Mouse (Mus musculus) left cerebral cortex, postnatal 14 days (tissue): ENCODE data around the gene Zswim4. TPM values are rescaled to one million over a fixed set of nuclear protein-coding genes. Genes with fewer than 3 reads are reported as not detected.

Experiments used
- DNase-seq, 2 experiments: peaks; one replicate each; pipeline ENCODE4 v3.0.0; 2021 to 2022; ENCODE audit warnings: low spot score in 2 of 2, mixed read lengths in 1 of 2
- intact Hi-C: fragments of 180-260 bp; cut with DNase I; formaldehyde crosslinking; loops from one replicate; pipeline ENCODE4 v1.15.1; 2025
- total RNA-seq, 2 experiments: library from RNA; stranded (reverse); gene quantifications; 2 replicates each; pipeline ENCODE4 v1.2.3; 2021

The Zswim4 gene
- total RNA-seq, 2 experiments from 2014 or later, result 14.1 to 15.0 TPM

- intact Hi-C loops, result no loop called here
- no peak for DNase-seq
Measured at GRCm38 (mm10) chr8:84235746-84236409, 977 bp downstream of the Zswim4 start.

GRCm38 (mm10) chr8:84233055-84233454 is 3.8 kb downstream of the Zswim4 start:
- intact Hi-C loops, result no loop called here
- DNase-seq, result no peak

- intact Hi-C loops, result no loop called here
- no peak for DNase-seq
Measured at GRCm38 (mm10) chr8:84230735-84231134, 6.1 kb downstream of the Zswim4 start.

- intact Hi-C loops, result no loop called here
- no peak for DNase-seq
Measured at GRCm38 (mm10) chr8:84223322-84224029, 13.4 kb downstream of the Zswim4 start.

DNA sequence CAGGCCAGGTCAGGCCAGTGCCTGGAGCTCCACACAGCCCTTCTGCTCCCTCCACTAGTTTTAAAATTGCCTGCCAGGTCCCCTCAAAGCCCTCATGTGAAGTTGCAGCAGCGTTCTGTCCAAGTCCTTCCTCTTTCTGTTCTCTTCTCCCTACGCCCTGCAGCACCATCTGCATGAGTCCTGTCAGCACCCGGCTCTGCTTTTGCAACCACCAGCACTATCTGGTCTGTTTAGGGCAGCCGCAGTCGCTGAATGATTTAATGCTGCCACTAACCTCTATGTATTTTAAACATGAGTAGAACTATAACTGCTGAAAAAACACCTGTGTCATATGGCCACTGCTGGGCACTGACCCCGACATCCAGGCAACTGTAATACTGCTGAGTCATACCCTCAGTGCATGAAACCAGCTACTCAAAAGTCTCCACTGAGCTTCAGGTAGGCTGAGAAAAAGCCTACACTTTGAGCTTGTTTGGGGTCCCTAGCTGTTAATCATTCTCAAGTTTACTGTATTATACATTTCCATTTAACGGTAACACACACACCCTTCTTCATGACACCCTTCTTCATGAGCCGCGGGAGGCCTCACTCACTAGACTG is 14.2 kb downstream of the Zswim4 start:
- no peak for DNase-seq
- intact Hi-C loops, result no loop called here

DNA sequence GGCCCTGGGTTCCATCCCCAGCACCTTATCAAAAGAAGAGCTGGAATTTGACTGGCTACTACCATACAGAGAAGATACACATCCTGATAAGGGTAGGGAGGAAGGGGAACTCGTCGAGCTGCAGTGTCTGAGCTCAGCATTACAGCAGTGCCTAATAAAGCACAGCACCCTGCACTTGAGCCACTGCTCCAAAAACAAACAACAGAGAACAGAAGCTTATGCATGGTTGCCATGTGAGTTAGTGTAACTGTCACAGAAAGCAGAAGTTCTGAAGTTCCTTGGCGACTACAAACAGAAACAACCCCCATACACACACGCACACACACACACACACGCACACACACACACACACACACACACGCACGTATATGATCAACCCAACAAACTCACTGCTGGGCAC is 16.8 kb downstream of the Zswim4 start:
- DNase-seq, result no peak
- intact Hi-C loops, result no loop called here

DNA sequence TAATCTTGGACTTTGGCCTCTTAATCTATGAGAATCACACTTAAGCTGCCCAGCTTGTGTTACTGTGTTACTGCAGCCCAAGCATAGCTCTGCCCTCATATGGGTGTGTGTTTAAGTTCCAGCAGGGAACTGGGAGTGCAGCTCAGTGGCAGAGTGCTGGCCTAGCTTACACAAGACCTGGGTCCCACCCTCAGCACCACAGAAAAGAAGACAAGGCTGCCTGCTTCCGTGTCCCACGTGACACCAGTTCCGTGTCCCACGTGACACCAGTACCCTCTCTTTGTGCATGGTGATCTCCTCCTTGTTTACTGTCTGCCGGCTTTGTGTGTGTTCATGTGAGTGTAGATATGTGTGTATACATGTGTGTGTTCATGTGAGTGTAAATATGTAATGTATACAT is 18.7 kb downstream of the Zswim4 start:
- intact Hi-C loops, result no loop called here
- no peak for DNase-seq

DNA sequence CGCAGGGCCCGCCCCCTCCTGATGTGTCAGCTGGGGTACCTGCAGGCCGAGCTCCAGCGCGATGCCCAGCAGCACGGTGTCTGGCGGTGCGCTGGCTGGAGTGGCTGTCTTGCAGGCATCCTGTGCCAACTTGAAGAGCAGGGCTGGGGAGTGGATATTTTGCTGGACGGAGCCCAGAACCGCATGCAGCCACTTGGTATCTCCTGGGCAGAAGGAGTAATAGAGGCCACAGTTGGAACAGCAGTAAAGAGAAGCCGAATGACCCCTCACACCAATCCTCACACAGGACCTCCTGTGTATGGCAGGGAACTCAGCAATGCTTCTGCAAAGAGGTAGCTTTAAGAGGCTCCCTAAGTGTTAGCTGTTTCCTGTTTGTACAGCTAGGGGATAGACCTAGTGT is 19.6 kb downstream of the Zswim4 start:
- DNase-seq, result no peak

GRCm38 (mm10) chr8:84213277-84213676 is 23.6 kb downstream of the Zswim4 start:
- DNase-seq, result no peak
- intact Hi-C loops, result no loop called here

More for the DNA sequence above, 19.6 kb downstream of the Zswim4 start:
- intact Hi-C loops, result no loop called here

- DNase-seq, result no peak
- intact Hi-C loops, result no loop called here
Measured at GRCm38 (mm10) chr8:84211881-84212563, 24.8 kb downstream of the Zswim4 start.

- no peak for DNase-seq
- intact Hi-C loops, result no loop called here
Measured at GRCm38 (mm10) chr8:84211202-84211601, 25.7 kb downstream of the Zswim4 start.

GRCm38 (mm10) chr8:84210167-84210791 is 26.6 kb downstream of the Zswim4 start:
- DNase-seq, result peak; percentile 80 to 85
- intact Hi-C loops, result loop anchor here (1.0 kb wide), 1 partner anchor 24 kb away; no protein-coding TSS in a partner anchor

GRCm38 (mm10) chr8:84208381-84209380 is 28.2 kb downstream of the Zswim4 start:
- DNase-seq, result no peak
- intact Hi-C loops, result no loop called here

DNA sequence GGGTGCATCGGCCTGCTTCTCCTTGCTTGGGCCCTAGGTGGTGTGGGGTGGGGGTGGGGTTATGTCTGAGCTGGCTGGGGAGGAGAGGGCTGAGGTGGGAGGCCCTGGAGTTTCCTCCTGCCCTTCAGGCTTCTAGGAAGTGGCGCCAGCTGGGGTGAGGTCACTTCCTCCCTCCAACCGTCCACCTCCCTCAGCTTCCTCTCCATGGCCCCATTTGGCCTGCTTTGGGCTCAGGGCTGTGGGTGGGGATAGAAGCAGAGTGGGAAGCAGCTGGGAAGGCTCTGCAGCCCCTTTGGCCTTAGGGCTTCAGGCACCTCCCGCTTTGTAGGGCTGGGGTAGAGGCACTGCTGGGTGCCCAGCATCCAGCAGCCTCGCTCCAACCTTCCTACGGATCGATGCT is 29.0 kb downstream of the Zswim4 start:
- intact Hi-C loops, result no loop called here
- no peak for DNase-seq

GRCm38 (mm10) chr8:84206666-84207065 is 30.2 kb downstream of the Zswim4 start:
- DNase-seq, result no peak
- intact Hi-C loops, result no loop called here

DNA sequence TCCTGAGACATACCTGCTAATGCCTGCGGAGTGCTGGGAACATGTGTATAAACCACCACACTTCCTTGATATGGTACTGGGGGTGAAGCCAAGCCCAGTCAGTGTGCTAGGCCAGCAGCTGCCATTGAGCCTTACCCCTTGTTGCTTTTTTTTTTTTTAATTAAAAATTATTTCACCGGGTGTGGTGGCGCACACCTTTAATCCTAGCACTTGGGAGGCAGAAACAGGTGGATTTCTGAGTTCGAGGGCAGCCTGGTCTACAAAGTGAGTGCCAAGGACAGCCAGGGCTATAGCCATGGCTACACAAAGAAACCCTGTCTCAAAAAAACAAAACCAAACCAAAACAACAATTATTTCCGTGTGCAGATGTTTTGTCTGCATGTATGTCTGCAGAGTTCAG is 31.8 kb downstream of the Zswim4 start:
- intact Hi-C loops, result no loop called here
- DNase-seq, result no peak

DNA sequence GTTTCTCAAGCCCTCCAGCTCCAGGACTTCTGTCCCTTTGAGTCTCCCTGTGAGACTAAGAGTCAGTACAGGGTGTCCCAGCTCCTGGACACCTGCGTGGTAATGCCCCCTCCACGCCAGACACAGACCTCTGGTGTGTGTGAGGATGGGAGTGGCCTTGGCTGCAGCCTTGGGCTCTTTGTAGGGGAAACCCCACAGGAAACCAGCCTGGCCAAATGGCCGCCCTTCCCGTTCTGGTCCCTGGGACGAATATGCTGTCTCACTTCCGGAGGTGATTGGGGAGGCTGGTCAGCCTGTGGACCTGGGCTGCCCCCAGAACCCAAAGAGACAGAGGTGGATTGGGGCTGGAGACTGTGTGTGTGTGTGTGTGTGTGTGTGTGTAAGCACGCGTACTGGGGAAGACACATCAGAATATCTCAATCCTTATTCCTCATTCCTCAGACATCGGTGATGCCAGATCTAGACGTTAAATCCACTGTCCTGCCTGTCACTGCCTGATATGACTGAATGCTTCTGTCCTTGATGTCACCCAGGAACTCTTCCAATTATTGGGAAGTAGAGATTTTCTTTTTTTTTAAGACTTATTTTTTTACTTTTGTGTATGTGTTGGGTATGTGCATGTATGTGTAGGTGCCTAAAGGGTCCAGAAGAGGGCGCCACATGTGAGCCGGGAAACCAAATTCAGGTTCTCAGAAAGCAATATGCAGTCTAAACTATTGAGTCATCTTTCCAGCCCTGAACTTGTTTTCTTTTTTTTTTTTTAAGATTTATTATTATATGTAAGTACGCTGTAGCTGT is 32.7 kb downstream of the Zswim4 start:
- DNase-seq, result no peak
- intact Hi-C loops, result no loop called here
